Mouse (Mus musculus): Measurements from ENCODE around the gene Prkar2b. TPM values are rescaled to one million over a fixed set of nuclear protein-coding genes. Genes with fewer than 3 reads are reported as not detected.

The Prkar2b gene
- polyA plus RNA-seq, 1 experiment = 8.9 TPM

- H3K9me3 ChIP-seq (replicated peaks; ENCODE audit: control insufficient read depth, insufficient read depth, low read length, poor library complexity, severe bottlenecking) = peaks cover 17% of the 10 kb centered on the region
- no peaks in the 10 kb centered on the region for H3K4me1 ChIP-seq (ENCODE audit: control insufficient read depth, insufficient read depth, low read length)
- H3K27ac ChIP-seq (ENCODE audit: insufficient read depth, low read length) = no peak overlapping the region
- no peaks in the 10 kb centered on the region for H3K27me3 ChIP-seq (ENCODE audit: control insufficient read depth, insufficient read depth, low read length, poor library complexity, severe bottlenecking)
- H3K4me3 ChIP-seq (ENCODE audit: low read depth, low read length) = no peak overlapping the region
- H3K36me3 ChIP-seq (ENCODE audit: control insufficient read depth, insufficient read depth, low read length, poor library complexity, severe bottlenecking) = no peaks in the 10 kb centered on the region
- TF ChIP-seq POLR2A (IDR thresholded peaks at IDR 0.05; ENCODE audit: insufficient read depth, low read length) (no peak), EP300 (IDR thresholded peaks at IDR 0.05; ENCODE audit: insufficient read depth, low read depth, low read length) (no peak), CTCF (IDR thresholded peaks at IDR 0.05; ENCODE audit: low read depth, low read length) (no peak)
- no peak overlapping the region for H3K9ac ChIP-seq (ENCODE audit: low read depth, poor library complexity, severe bottlenecking)
Observed at GRCm38 (mm10) chr12:32086874-32087273, 25.8 kb upstream of the Prkar2b start.

GRCm38 (mm10) chr12:32085856-32086255, 24.8 kb upstream of the Prkar2b start:
- Histone ChIP-seq H3K4me3 (ENCODE audit: low read depth, low read length) (no peak overlapping the region), H3K27ac (ENCODE audit: insufficient read depth, low read length) (no peak overlapping the region), H3K27me3 (ENCODE audit: control insufficient read depth, insufficient read depth, low read length, poor library complexity, severe bottlenecking) (no peaks in the 10 kb centered on the region), H3K36me3 (ENCODE audit: control insufficient read depth, insufficient read depth, low read length, poor library complexity, severe bottlenecking) (no peaks in the 10 kb centered on the region), H3K4me1 (ENCODE audit: control insufficient read depth, insufficient read depth, low read length) (no peaks in the 10 kb centered on the region), H3K9me3 (replicated peaks; ENCODE audit: control insufficient read depth, insufficient read depth, low read length, poor library complexity, severe bottlenecking) (peaks cover 12% of the 10 kb centered on the region), H3K9ac (ENCODE audit: low read depth, poor library complexity, severe bottlenecking) (no peak overlapping the region)
- TF ChIP-seq CTCF (IDR thresholded peaks at IDR 0.05; ENCODE audit: low read depth, low read length) = no peak
- no peak for TF ChIP-seq POLR2A (IDR thresholded peaks at IDR 0.05; ENCODE audit: insufficient read depth, low read length)
- TF ChIP-seq EP300 (IDR thresholded peaks at IDR 0.05; ENCODE audit: insufficient read depth, low read depth, low read length) = no peak

- no peak overlapping the region for H3K4me3 ChIP-seq (ENCODE audit: low read depth, low read length)
- no peak overlapping the region for H3K27ac ChIP-seq (ENCODE audit: insufficient read depth, low read length)
- peaks cover 5% of the 10 kb centered on the region; the same call in 1 of the 2 replicates for H3K9me3 ChIP-seq (replicated peaks; ENCODE audit: control insufficient read depth, insufficient read depth, low read length, poor library complexity, severe bottlenecking)
- TF ChIP-seq POLR2A (IDR thresholded peaks at IDR 0.05; ENCODE audit: insufficient read depth, low read length) = no peak
- TF ChIP-seq EP300 (IDR thresholded peaks at IDR 0.05; ENCODE audit: insufficient read depth, low read depth, low read length) = no peak
- no peak for TF ChIP-seq CTCF (IDR thresholded peaks at IDR 0.05; ENCODE audit: low read depth, low read length)
- no peak overlapping the region for H3K9ac ChIP-seq (ENCODE audit: low read depth, poor library complexity, severe bottlenecking)
- no peaks in the 10 kb centered on the region for H3K4me1 ChIP-seq (ENCODE audit: control insufficient read depth, insufficient read depth, low read length)
- H3K36me3 ChIP-seq (ENCODE audit: control insufficient read depth, insufficient read depth, low read length, poor library complexity, severe bottlenecking) = no peaks in the 10 kb centered on the region
- H3K27me3 ChIP-seq (ENCODE audit: control insufficient read depth, insufficient read depth, low read length, poor library complexity, severe bottlenecking) = no peaks in the 10 kb centered on the region
Observed at GRCm38 (mm10) chr12:32085189-32085588, 24.1 kb upstream of the Prkar2b start.

- Histone ChIP-seq H3K4me1 (ENCODE audit: control insufficient read depth, insufficient read depth, low read length) (no peaks in the 10 kb centered on the region), H3K9ac (ENCODE audit: low read depth, poor library complexity, severe bottlenecking) (no peak overlapping the region), H3K27ac (ENCODE audit: insufficient read depth, low read length) (no peak overlapping the region), H3K36me3 (ENCODE audit: control insufficient read depth, insufficient read depth, low read length, poor library complexity, severe bottlenecking) (no peaks in the 10 kb centered on the region), H3K4me3 (ENCODE audit: low read depth, low read length) (no peak overlapping the region), H3K9me3 (replicated peaks; ENCODE audit: control insufficient read depth, insufficient read depth, low read length, poor library complexity, severe bottlenecking) (no peaks in the 10 kb centered on the region), H3K27me3 (ENCODE audit: control insufficient read depth, insufficient read depth, low read length, poor library complexity, severe bottlenecking) (no peaks in the 10 kb centered on the region)
- no peak for TF ChIP-seq EP300 (IDR thresholded peaks at IDR 0.05; ENCODE audit: insufficient read depth, low read depth, low read length)
- TF ChIP-seq CTCF (IDR thresholded peaks at IDR 0.05; ENCODE audit: low read depth, low read length) = no peak
- no peak for TF ChIP-seq POLR2A (IDR thresholded peaks at IDR 0.05; ENCODE audit: insufficient read depth, low read length)
Observed at GRCm38 (mm10) chr12:32084601-32085000, 23.5 kb upstream of the Prkar2b start.

GRCm38 (mm10) chr12:32080692-32081091, 19.6 kb upstream of the Prkar2b start:
- no peaks in the 10 kb centered on the region for H3K4me1 ChIP-seq (ENCODE audit: control insufficient read depth, insufficient read depth, low read length)
- no peaks in the 10 kb centered on the region for H3K9me3 ChIP-seq (replicated peaks; ENCODE audit: control insufficient read depth, insufficient read depth, low read length, poor library complexity, severe bottlenecking)
- H3K27ac ChIP-seq (ENCODE audit: insufficient read depth, low read length) = no peak overlapping the region
- H3K4me3 ChIP-seq (ENCODE audit: low read depth, low read length) = peak overlapping the region; percentile 47
- TF ChIP-seq EP300 (IDR thresholded peaks at IDR 0.05; ENCODE audit: insufficient read depth, low read depth, low read length) (no peak), CTCF (IDR thresholded peaks at IDR 0.05; ENCODE audit: low read depth, low read length) (no peak), POLR2A (IDR thresholded peaks at IDR 0.05; ENCODE audit: insufficient read depth, low read length) (no peak)
- no peaks in the 10 kb centered on the region for H3K36me3 ChIP-seq (ENCODE audit: control insufficient read depth, insufficient read depth, low read length, poor library complexity, severe bottlenecking)
- H3K9ac ChIP-seq (ENCODE audit: low read depth, poor library complexity, severe bottlenecking) = peak overlapping the region; percentile 49; the same call in 1 of the 2 replicates
- no peaks in the 10 kb centered on the region for H3K27me3 ChIP-seq (ENCODE audit: control insufficient read depth, insufficient read depth, low read length, poor library complexity, severe bottlenecking)

- Histone ChIP-seq H3K4me1 (ENCODE audit: control insufficient read depth, insufficient read depth, low read length) (no peaks in the 10 kb centered on the region), H3K27ac (ENCODE audit: insufficient read depth, low read length) (no peak overlapping the region), H3K27me3 (ENCODE audit: control insufficient read depth, insufficient read depth, low read length, poor library complexity, severe bottlenecking) (no peaks in the 10 kb centered on the region), H3K9ac (ENCODE audit: low read depth, poor library complexity, severe bottlenecking) (no peak overlapping the region), H3K36me3 (ENCODE audit: control insufficient read depth, insufficient read depth, low read length, poor library complexity, severe bottlenecking) (no peaks in the 10 kb centered on the region), H3K4me3 (ENCODE audit: low read depth, low read length) (no peak overlapping the region), H3K9me3 (replicated peaks; ENCODE audit: control insufficient read depth, insufficient read depth, low read length, poor library complexity, severe bottlenecking) (no peaks in the 10 kb centered on the region)
- TF ChIP-seq CTCF (IDR thresholded peaks at IDR 0.05; ENCODE audit: low read depth, low read length) (no peak), POLR2A (IDR thresholded peaks at IDR 0.05; ENCODE audit: insufficient read depth, low read length) (no peak), EP300 (IDR thresholded peaks at IDR 0.05; ENCODE audit: insufficient read depth, low read depth, low read length) (no peak)
Observed at GRCm38 (mm10) chr12:32077403-32077802, 16.3 kb upstream of the Prkar2b start.

Data from ES-Bruce4 (cell line).